Mouse (Mus musculus) liver, embryonic 13.5 days (tissue): ENCODE data around the gene Chst15. TPM values are rescaled to one million over a fixed set of nuclear protein-coding genes. Genes with fewer than 3 reads are reported as not detected.

Experiments used
- ATAC-seq: fragments of 200-750 bp; cut with Nextera tagmentation; 2 replicates; pipeline ENCODE4 v1.8.0; 2017; ENCODE audit warnings: low read depth, mild to moderate bottlenecking, moderate number of reproducible peaks, moderate library complexity
- DNase-seq: peaks from one replicate; pipeline ENCODE4 v3.0.0; 2022
- H3K27ac ChIP-seq: fragments of 300-500 bp; sonication (generic); 2 replicates; pipeline ENCODE4 v1.5.1; 2015; ENCODE audit warnings: moderate library complexity, mild to moderate bottlenecking, inconsistent platforms
- H3K27me3 ChIP-seq: fragments of 300-500 bp; sonication (generic); 2 replicates; pipeline ENCODE4 v1.6.1; 2015; ENCODE audit warnings: mild to moderate bottlenecking, inconsistent platforms
- H3K36me3 ChIP-seq: fragments of 300-500 bp; sonication (generic); 2 replicates; pipeline ENCODE4 v1.6.1; 2015; ENCODE audit warnings: mild to moderate bottlenecking, inconsistent platforms
- H3K4me1 ChIP-seq: fragments of 300-500 bp; sonication (generic); replicated peaks from 2 replicates; pipeline ENCODE4 v1.6.1; 2015; ENCODE audit warnings: inconsistent platforms
- H3K4me2 ChIP-seq: fragments of 300-500 bp; sonication (generic); 2 replicates; pipeline ENCODE4 v1.6.1; 2015; ENCODE audit warnings: inconsistent platforms, mild to moderate bottlenecking, moderate library complexity
- H3K4me3 ChIP-seq: fragments of 300-500 bp; sonication (generic); replicated peaks from 2 replicates; pipeline ENCODE4 v1.5.1; 2015; ENCODE audit warnings: mild to moderate bottlenecking, inconsistent platforms
- H3K9ac ChIP-seq: fragments of 300-500 bp; sonication (generic); 2 replicates; pipeline ENCODE4 v1.6.1; 2015; ENCODE audit warnings: mild to moderate bottlenecking, inconsistent platforms
- H3K9me3 ChIP-seq: fragments of 300-500 bp; sonication (generic); replicated peaks from 2 replicates; pipeline ENCODE4 v1.6.1; 2016; ENCODE audit warnings: inconsistent platforms
- WGBS: fragments of 180-500 bp; shearing (Covaris S2); methylation state at CpG from one replicate; pipeline ENCODE4 v1.1.7; 2015; ENCODE audit not compliant: insufficient replicate concordance; 5-methylcytosine and 5-hydroxymethylcytosine counted together
- polyA plus RNA-seq: library from polyadenylated mRNA; unstranded; fragments of >200 nt; fragmentation: Nextera tagmentation; extraction: Ambion mirVana; gene quantifications from 2 replicates; pipeline ENCODE4 v1.2.1, GENCODE M21; 2015

Chst15 gene
- polyA plus RNA-seq, 1 experiment from 2014 or later, result 4.6 TPM

GRCm38 (mm10) chr7:132273741-132274513 lies 43.1 kb downstream of the Chst15 start:
- Histone ChIP-seq H3K9me3 (no peaks in the 10 kb centered on the region), H3K9ac (no peak overlapping the region), H3K4me3 (no peak overlapping the region), H3K4me2 (no peak overlapping the region), H3K36me3 (no peaks in the 10 kb centered on the region), H3K27ac (no peak overlapping the region), H3K27me3 (no peaks in the 10 kb centered on the region), H3K4me1 (peaks cover 5% of the 10 kb centered on the region; the same call in 1 of the 2 replicates)
- 80% methylated on average over 2 of the region's 2 CpGs for WGBS
- ATAC-seq (no peak), DNase-seq (no peak)

- Histone ChIP-seq H3K9me3 (no peaks in the 10 kb centered on the region), H3K4me1 (peaks cover under 1% of the 10 kb centered on the region; the same call in 1 of the 2 replicates), H3K27ac (no peak overlapping the region), H3K27me3 (no peaks in the 10 kb centered on the region), H3K4me3 (no peak overlapping the region), H3K36me3 (peaks cover 4% of the 10 kb centered on the region), H3K9ac (no peak overlapping the region), H3K4me2 (no peak overlapping the region)
- DNase-seq (no peak), ATAC-seq (no peak)
- WGBS, result 77% methylated on average over 5 of the region's 5 CpGs
Measured at GRCm38 (mm10) chr7:132272984-132273383, 44.0 kb downstream of the Chst15 start.

DNA sequence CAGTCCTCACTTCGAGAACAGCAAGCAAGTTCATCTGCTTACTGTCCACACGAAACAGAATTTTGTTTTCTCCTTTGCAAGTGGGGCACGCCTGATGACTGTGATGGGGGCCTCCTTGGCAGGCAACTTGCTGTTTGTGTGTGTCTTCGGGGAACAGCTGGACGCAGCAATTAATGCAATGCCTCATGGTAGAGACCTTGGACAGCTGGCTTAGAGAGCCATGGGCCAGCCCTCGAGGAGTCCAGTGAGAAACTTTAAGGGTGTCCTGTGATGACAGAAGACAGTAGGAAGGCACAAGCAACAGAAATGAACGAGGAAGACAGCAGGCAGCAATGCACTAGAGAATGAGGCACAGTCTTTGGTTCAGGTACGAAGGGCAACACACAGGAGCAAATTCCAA lies 46.7 kb downstream of the Chst15 start:
- Histone ChIP-seq H3K4me1 (no peaks in the 10 kb centered on the region), H3K4me2 (no peak overlapping the region), H3K27ac (no peak overlapping the region), H3K36me3 (peaks cover 4% of the 10 kb centered on the region), H3K27me3 (no peaks in the 10 kb centered on the region), H3K9me3 (no peaks in the 10 kb centered on the region), H3K4me3 (no peak overlapping the region), H3K9ac (no peak overlapping the region)
- DNase-seq (no peak), ATAC-seq (no peak)
- 67% methylated on average over 8 of the region's 8 CpGs for WGBS

DNA sequence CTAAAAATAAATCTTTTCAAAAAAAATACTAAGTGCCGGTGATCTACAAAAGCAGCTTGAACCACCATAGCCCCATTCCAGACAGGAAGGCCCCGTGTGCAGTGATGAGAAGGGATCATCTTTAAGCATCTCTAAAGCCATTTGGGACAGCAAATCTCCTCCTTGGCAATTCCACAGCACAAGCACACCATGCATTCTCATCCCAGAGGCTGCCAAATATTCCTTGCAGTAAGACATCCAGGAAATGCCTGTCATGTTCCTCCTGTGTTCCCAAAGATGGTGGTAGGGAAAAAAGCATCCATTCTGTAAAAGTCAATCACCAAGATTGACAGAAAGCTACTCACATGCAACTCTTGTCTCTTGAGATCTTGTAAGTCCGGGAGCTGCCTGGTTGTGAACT lies 47.4 kb downstream of the Chst15 start:
- peaks cover 4% of the 10 kb centered on the region for H3K36me3 ChIP-seq
- H3K4me2 ChIP-seq, result no peak overlapping the region
- DNase-seq (no peak), ATAC-seq (no peak)
- no peaks in the 10 kb centered on the region for H3K27me3 ChIP-seq
- 73% methylated on average over 3 of the region's 3 CpGs for WGBS
- H3K4me1 ChIP-seq, result no peaks in the 10 kb centered on the region
- H3K27ac ChIP-seq, result no peak overlapping the region
- no peak overlapping the region for H3K4me3 ChIP-seq
- H3K9ac ChIP-seq, result no peak overlapping the region
- H3K9me3 ChIP-seq, result no peaks in the 10 kb centered on the region

GRCm38 (mm10) chr7:132267721-132268498 lies 49.1 kb downstream of the Chst15 start:
- WGBS, result 73% methylated on average over 4 of the region's 4 CpGs
- H3K4me3 ChIP-seq, result no peak overlapping the region
- no peak overlapping the region for H3K27ac ChIP-seq
- peaks cover 15% of the 10 kb centered on the region for H3K4me1 ChIP-seq
- no peak for DNase-seq
- H3K9ac ChIP-seq, result no peak overlapping the region
- ATAC-seq, result no peak
- H3K36me3 ChIP-seq, result peaks cover 4% of the 10 kb centered on the region
- no peaks in the 10 kb centered on the region for H3K9me3 ChIP-seq
- H3K27me3 ChIP-seq, result no peaks in the 10 kb centered on the region
- no peak overlapping the region for H3K4me2 ChIP-seq

DNA sequence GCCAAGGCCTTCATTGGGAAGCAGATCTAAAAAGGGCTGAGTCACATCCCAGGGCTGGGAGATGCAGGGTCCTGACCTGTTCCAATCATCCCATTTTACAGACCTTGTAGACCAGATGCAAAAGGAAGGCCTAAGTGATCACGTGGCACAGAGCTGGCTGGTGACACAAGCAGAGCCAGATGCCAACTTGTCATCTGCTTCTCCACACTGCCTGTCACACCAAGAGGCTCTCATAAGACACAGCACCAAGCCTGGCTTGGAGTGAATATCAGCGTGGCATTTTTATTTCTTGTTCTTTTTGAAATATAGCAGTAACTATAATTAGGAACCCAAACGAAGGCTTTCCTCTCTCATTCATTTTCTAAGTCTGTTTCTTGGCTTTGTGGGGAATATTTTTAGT lies 52.3 kb downstream of the Chst15 start:
- peaks cover 4% of the 10 kb centered on the region for H3K36me3 ChIP-seq
- peaks cover 45% of the 10 kb centered on the region for H3K4me1 ChIP-seq
- DNase-seq, result no peak
- WGBS, result 66% methylated on average over 3 of the region's 3 CpGs
- no peak overlapping the region for H3K27ac ChIP-seq
- H3K9ac ChIP-seq, result no peak overlapping the region
- no peak for ATAC-seq
- no peak overlapping the region for H3K4me3 ChIP-seq
- H3K9me3 ChIP-seq, result no peaks in the 10 kb centered on the region
- H3K27me3 ChIP-seq, result no peaks in the 10 kb centered on the region
- H3K4me2 ChIP-seq, result no peak overlapping the region

- Histone ChIP-seq H3K4me2 (no peak overlapping the region), H3K27ac (peak overlapping the region; percentile 67), H3K36me3 (no peaks in the 10 kb centered on the region; the same call in 1 of the 2 replicates), H3K9ac (no peak overlapping the region), H3K4me1 (peaks cover 55% of the 10 kb centered on the region), H3K4me3 (no peak overlapping the region), H3K27me3 (no peaks in the 10 kb centered on the region), H3K9me3 (no peaks in the 10 kb centered on the region)
- ATAC-seq, result no peak
- no peak for DNase-seq
- WGBS, result 77% methylated on average over 6 of the region's 6 CpGs
Measured at GRCm38 (mm10) chr7:132263186-132263585, 53.8 kb downstream of the Chst15 start.

GRCm38 (mm10) chr7:132262696-132263095 lies 54.3 kb downstream of the Chst15 start:
- H3K4me1 ChIP-seq, result peaks cover 55% of the 10 kb centered on the region
- H3K9me3 ChIP-seq, result no peaks in the 10 kb centered on the region
- H3K27me3 ChIP-seq, result no peaks in the 10 kb centered on the region
- H3K27ac ChIP-seq, result peak overlapping the region; percentile 67
- WGBS, result 44% methylated on average over 6 of the region's 6 CpGs
- H3K36me3 ChIP-seq, result no peaks in the 10 kb centered on the region; the same call in 1 of the 2 replicates
- H3K4me2 ChIP-seq, result peak overlapping the region; percentile 51
- DNase-seq, result peak; percentile 45
- peak overlapping the region; percentile 33 for H3K4me3 ChIP-seq
- peak; percentile 73 for ATAC-seq
- H3K9ac ChIP-seq, result peak overlapping the region; percentile 28; the same call in 1 of the 2 replicates

DNA sequence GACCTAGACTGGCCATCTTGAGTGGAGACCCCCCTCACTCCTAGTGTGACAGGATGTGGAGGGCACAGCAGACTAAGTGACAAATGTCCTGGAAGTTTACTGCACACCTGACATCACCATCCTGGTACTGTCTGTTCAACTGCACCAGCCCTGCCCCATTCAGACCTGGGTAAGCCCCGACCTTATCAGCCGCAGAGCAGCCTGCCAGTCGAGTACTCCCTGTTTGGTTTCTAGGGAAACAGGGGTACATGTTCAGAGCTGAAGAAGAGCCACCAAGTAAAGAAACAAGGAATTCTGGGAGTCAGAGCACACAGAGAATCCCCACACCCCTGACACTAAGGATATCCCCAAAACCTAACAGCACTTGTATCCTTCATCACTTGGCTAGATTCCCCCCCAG lies 55.1 kb downstream of the Chst15 start:
- WGBS, result 20% methylated on average over 3 of the region's 3 CpGs
- Histone ChIP-seq H3K4me1 (peaks cover 55% of the 10 kb centered on the region), H3K27ac (peak overlapping the region; percentile 67), H3K4me3 (peak overlapping the region; percentile 33), H3K36me3 (no peaks in the 10 kb centered on the region; the same call in 1 of the 2 replicates), H3K27me3 (no peaks in the 10 kb centered on the region), H3K9ac (peak overlapping the region; percentile 41; the same call in 1 of the 2 replicates), H3K9me3 (no peaks in the 10 kb centered on the region), H3K4me2 (peak overlapping the region; percentile 51)
- DNase-seq, result peak; percentile 69
- peak; percentile 95 for ATAC-seq

GRCm38 (mm10) chr7:132260632-132261031 lies 56.4 kb downstream of the Chst15 start:
- Histone ChIP-seq H3K9me3 (no peaks in the 10 kb centered on the region), H3K27ac (no peak overlapping the region), H3K4me2 (peak overlapping the region; percentile 51; the same call in 1 of the 2 replicates), H3K9ac (no peak overlapping the region), H3K36me3 (no peaks in the 10 kb centered on the region), H3K4me1 (peaks cover 55% of the 10 kb centered on the region), H3K27me3 (no peaks in the 10 kb centered on the region), H3K4me3 (0 out of 2 replicates have a peak overlapping the region, but pooled peaks have one; percentile 33)
- no peak for ATAC-seq
- DNase-seq, result no peak
- 69% methylated on average over 5 of the region's 5 CpGs for WGBS

GRCm38 (mm10) chr7:132258817-132259216 lies 58.2 kb downstream of the Chst15 start:
- Histone ChIP-seq H3K4me2 (no peak overlapping the region), H3K4me3 (no peak overlapping the region), H3K9me3 (no peaks in the 10 kb centered on the region), H3K4me1 (peaks cover 49% of the 10 kb centered on the region), H3K36me3 (no peaks in the 10 kb centered on the region), H3K27ac (no peak overlapping the region), H3K9ac (no peak overlapping the region), H3K27me3 (no peaks in the 10 kb centered on the region)
- ATAC-seq, result no peak
- DNase-seq, result no peak
- WGBS, result 56% methylated on average over 7 of the region's 7 CpGs
